Mouse (Mus musculus) ES-Bruce4 (cell line): ENCODE data around the gene Slc9a9.

Source experiments
- CTCF ChIP-seq: IDR thresholded peaks from one replicate; pipeline ENCODE4 v1.8.1; 2011; ENCODE audit warnings: low read depth, low read length
- POLR2A ChIP-seq: IDR thresholded peaks from one replicate; pipeline ENCODE4 v1.8.1; 2011; ENCODE audit warnings: low read length; ENCODE audit not compliant: insufficient read depth

- TF ChIP-seq POLR2A (no peak), CTCF (no peak)
Measured at GRCm38 (mm10) chr9:94976191-94976590, 306.5 kb downstream of the Slc9a9 start.
